Mouse (Mus musculus): ENCODE results near the gene Gldc.

Gene Gldc

DNA sequence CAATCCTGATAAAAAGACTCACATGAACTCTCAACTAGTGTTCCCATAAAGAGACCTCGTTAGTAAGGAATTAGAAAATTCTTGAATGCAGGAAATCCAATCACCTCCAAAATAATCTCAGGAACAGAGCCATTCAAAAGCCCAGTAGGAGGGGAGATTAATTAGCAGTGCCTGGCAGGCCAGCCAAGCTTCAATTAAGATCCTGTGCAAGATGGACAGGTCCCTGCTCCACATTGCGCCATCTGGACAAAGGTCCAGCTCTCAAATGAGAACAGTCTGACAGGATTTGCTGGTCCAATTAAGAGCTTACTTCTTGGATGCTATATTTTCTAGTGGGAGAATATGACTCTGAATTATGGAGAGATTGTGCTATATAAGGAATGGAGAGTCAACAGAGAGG is 15.2 kb downstream of the Gldc start:
- DNase-seq (ENCODE audit: extremely low read depth, insufficient read length, low spot score) = no peak

DNA sequence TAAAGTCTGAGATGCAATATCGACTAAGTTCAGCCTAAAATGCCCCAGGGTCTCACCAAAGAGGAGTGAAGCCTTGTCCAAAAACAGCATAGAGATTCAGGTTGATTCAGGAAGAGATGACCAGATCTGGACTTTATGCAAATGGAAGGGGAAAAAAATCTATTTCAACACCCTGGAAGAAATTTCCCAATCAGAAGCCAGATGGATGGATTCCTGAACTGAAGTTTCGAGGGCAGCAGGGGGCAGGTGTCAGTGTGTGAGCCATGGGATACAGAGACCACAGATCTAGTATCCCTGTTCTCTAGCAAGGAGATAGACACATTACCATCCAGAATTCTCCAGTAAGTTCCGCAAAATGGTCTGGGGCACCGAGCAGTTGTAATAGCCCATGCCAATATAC is 17.0 kb downstream of the Gldc start:
- no peak for DNase-seq (ENCODE audit: extremely low read depth, insufficient read length, low spot score)

DNA sequence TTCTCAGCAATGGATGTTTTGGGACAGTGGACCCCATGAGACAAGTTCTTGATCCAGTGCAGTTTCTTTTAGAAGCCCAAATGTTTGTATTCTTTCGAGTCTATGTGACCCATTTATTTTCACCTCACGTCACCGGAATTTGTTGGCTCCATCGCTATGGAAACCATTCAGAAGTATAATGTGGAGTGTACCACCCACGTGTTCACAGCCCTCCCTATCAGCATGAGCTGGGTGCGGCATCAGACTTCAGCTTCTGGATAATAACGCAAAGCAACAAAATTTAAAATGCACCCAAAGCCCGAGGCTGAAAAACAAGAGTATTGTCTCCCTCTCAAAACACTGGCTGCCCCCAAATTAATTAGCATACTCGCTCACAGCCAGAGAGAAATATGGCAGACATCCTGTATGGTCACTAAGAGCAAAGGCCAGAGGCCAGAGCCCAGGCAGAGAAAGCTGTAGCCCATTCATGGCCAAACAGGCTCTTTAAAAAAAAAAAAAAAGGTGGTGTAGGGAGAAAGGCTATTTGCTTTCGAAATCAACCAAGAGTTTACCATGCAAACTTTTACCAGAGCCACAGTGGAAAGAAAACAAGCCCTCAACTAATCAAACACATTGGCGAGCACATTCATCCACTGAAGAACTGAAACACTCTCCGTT is 18.1 kb downstream of the Gldc start:
- no peak for DNase-seq (ENCODE audit: extremely low read depth, insufficient read length, low spot score)

DNA sequence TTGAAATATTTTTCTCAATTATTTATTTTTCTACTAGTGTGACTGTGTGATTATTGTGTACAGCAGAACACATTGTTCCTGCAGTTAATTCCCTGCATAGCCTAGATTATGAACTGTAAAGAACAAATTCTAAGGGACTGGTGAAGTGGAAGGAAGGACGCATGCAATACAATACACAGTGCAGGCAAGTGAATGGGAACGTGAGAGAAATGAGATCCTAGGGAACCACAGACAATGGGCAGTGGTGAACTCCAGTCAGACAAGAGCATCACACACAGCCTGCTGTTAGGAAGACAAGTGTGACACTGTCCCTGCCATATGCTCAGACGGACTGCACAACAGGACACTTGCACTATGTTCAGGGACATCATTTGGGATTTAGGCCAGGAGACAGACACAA is 21.5 kb downstream of the Gldc start:
- no peak for DNase-seq (ENCODE audit: extremely low read depth, insufficient read length, low spot score)

DNA sequence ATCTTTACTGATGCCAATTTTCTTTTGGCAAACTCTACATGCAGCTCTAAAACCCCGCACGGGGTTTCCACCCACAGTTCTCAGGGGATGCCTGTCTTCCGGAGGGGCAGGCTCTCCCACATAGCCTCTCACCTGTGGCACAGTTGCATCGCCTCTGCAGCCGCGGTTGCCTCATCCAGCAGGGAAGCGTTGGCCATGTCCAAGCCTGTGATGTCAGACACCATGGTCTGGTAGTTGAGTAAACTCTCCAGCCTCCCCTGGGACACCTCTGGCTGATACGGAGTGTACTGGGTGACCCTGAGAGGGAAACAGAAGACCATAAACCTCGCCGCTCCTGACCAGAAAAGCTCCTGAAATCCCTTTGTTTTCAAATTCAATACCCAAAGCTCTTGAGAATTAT is 23.9 kb downstream of the Gldc start:
- no peak for DNase-seq (ENCODE audit: extremely low read depth, insufficient read length, low spot score)

DNA sequence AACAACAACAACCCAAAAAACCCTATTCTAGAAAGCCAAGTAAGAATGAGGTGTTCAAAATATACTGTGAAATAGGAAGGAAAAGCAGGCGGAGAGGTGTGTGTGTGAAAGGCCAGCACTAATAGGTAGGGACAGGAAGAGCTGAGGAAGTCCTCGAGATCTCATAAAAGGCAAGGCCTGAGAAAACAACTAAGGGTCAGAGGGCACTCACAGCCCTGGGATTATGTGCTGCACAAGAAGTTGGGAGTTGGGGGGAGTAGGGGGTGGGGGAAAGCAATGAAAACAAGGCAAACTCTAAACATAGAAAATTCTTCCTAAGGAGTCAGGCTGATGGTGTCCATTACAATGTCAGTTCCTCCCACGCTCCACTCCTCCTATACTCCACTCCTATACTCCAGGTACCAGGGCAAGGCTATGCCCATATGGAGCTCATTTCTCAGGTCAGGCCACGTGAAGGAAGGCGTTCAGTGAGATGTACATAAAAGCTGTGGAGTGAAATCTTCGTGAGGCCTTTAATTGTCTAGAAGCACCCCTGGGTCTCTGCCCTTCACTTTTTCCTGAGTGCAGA is 25.9 kb downstream of the Gldc start:
- DNase-seq (ENCODE audit: extremely low read depth, insufficient read length, low spot score) = no peak

DNA sequence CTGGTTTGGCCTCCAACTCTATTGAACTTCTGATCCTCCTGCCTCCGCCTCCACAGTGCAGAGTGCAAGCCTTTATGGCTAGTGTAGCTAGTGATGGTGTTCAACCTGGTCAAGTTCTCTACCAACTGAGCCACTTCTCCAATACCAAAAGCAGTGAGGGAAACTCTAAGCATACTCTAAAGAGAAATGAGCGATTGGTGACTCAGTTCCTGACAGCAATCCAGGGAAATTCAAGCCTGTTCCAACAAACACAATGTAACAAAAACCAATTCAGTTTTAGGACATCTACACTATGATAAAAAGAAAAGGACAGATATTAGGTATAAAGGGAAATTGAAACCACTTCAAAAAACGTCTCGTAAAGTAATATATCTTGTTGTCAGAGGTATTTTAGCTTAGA is 27.9 kb downstream of the Gldc start:
- DNase-seq (ENCODE audit: extremely low read depth, insufficient read length, low spot score) = no peak

DNA sequence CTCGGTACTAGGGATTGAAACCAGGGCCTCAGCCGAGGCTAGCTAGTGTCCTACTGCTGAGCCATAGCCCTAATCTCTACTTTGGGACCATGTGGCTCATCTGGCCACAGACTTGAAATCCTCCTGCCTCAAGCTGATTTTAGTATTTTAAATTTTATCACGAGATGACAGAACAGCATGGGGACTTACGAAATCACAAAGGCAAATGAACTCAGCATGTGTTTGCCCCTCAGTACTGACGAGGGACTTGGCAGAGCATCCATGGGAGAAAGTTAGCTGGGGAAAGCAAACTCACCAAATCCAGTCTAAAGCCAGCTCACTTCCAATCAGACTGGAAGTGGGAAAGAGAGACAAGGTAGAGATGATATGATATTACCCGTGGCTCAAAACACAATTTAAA is 28.5 kb downstream of the Gldc start:
- DNase-seq (ENCODE audit: extremely low read depth, insufficient read length, low spot score) = no peak

DNA sequence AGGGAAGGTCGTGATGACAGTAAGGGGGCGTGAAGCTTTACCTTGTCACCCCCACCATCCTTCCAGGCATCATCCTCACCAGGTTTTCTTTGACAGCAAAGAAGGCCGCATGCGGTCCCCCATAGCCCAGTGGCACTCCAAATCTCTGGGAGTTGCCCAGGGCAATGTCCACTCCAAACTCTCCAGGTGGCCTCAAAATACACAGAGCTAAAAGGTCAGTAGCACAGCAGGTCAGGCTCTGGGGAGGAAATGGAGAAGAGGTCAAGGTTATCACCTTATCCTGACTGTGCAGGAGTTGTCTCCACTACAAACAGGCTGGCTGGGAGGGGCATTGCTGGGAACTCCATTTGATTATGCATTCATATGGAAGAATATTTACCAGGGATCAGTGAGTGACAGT is 30.1 kb downstream of the Gldc start:
- DNase-seq (ENCODE audit: extremely low read depth, insufficient read length, low spot score) = no peak

DNA sequence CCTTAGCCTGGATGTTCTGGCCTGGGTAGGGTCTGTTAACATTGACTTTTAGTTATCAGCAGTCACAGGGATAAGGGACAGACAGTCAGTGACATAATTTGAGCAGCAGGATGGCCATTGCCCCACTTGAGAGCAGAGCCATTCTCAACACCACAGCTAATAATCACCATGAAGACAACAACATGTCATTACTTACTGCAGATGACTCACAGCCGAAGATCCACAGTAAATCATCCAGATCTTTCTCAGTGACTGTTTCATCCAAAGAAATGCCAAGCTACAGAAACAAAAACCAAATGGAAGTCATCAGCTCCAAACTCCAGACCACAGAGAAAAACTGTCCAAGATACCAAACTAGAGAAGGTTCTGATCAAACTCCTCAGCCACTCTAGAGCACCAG is 38.9 kb downstream of the Gldc start:
- no peak for DNase-seq (ENCODE audit: extremely low read depth, insufficient read length, low spot score)

DNA sequence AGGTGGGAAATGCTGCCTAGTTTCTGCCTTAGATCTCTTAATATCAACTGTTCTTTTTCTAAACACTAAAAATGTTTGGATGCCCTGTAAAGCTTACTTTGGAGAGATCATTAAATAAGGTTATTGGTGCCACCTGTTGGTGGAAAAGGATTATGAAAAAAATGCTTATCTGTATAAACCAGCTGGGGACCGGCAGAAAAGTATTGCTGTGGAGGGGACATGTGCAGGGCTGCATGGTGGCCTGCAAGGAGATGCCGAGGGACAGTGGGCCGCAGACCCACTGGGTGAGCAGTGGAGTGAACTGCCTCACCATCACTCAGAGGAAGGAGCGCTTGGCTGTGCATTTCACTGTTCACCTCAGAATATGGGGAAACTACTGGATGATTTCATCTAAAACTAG is 47.1 kb downstream of the Gldc start:
- peak; percentile 35 for DNase-seq (ENCODE audit: extremely low read depth, insufficient read length, low spot score)

DNA sequence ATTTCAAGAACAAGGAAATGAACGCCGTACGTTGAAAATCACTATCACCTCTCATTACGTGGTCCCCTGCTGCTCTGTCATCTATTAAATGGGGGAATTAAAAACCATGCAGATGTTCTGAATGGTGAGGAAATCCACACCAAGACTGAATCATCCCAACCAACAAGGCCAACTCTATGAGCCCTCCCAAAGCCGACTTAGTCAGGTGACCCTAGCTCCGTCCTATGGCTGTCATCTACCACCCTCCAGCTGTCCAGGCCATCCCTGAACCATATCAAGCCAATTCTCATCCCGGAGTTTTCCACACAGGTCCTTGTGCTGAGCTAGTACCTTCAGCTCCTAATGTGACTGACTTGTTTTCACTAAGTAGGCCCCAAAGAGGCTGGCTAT is 49.6 kb downstream of the Gldc start:
- DNase-seq (ENCODE audit: extremely low read depth, insufficient read length, low spot score) = no peak

DNA sequence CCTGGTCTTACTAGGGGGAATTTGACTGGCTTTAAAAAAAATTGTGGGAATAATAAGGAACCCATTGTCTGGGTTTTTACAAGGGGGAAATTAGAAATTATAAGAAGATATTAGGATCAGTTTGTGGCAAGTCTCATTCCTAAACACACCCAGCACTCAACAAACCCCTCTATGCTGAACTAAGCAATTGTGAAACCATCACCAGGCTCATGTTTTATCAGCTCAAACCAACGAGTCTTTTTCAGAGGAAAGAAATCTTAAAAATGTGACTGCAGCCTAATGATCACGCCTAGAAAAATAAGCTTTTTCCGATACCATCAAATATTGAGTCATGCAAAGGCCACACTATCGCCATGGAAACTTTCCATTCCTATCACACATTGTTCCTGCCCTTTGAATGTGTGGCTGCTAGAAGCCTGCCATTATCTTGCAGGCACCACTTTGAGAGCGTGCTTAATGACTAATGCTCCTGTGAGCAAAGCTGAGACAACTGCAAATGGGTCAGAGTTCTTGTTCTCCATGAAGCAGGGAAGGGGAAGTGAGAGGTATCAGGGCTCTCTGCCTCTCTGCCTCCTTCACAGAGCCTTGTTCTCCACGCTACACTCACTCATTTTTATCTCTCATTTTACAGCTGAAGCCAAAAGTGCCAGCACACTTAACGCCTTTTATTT is 50.1 kb downstream of the Gldc start:
- DNase-seq (ENCODE audit: extremely low read depth, insufficient read length, low spot score) = no peak

DNA sequence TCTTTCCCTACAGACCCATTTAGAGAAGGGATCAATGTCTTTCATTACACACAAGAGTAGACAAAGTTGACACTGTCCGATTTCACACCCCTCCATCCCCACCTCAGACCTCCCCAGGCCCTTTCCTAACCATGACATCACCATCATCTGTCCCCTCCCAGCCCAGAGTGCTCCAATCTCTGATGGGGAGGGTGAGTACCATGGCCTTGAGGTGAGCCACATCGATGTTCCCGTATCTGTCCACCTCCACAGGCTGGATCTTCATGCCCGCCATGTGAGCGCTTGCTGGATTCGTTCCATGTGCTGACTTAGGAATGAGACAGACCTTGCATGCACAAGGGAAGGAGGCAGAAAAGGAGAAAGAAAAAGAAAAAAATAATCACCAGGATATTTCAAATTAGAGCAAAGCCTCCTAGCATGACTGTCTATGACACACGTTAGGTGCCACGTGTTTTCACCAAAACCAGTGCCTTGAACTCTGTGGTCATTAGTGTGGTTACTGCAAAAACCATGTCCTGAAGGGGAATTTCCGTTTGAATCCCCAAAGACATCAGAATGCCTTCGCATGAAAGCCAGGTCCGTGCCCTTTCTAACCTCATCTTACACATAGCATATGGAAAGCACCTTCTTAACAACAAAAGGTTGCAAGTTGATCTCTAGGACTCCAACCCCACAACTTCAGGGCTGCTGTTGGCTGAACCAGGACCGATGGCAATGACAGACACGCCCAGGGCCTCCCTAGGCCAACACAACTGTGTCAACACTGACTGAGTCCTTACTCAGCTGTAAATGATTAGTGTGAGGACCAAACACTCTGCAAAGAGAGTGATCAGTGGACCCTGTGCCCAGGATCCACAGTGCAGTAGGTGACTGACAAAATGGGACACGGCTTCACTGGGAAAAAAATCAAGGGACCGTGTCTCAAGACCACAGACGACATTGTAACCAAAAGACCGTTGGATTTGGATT is 56.6 kb downstream of the Gldc start:
- DNase-seq (ENCODE audit: extremely low read depth, insufficient read length, low spot score) = peak; percentile 21

DNA sequence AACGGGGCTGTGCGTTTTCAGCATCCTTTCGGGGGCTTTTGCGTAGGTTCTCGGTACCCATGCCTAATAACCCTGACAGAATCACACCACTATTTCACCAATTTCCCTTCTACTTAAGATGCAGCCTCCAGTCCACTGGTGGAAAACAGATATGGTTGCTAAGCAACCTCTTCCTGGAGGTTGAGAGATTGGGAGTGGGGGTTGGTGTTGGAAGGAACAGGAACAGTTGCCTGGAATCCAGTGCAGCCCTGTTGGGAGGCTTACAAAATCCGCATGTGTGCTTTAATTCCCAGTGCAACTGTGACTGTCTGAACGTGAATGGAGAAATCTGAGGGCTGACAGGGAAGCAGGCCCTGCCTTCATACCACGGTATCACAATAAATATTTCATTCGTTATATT is 57.5 kb downstream of the Gldc start:
- DNase-seq (ENCODE audit: extremely low read depth, insufficient read length, low spot score) = no peak

DNA sequence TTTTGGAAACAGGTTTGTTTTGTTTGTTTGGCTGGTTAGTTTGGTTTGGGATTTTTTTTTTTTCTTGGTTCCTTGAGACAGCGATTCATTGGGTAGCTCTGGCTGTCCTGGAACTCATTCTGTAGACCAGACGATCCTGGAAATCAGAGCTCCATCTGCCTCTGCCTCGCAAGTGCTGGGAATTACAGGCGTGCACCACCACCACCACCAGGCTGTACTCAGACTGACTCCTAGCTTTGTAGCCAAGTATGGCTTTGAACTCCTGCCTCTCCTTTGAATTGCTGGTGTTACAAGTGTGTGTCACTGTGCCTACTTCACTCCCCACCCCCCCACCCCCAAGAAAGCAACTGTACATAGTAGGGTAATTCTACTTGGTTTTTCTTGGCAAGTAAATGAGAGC is 58.0 kb downstream of the Gldc start:
- no peak for DNase-seq (ENCODE audit: extremely low read depth, insufficient read length, low spot score)

DNA sequence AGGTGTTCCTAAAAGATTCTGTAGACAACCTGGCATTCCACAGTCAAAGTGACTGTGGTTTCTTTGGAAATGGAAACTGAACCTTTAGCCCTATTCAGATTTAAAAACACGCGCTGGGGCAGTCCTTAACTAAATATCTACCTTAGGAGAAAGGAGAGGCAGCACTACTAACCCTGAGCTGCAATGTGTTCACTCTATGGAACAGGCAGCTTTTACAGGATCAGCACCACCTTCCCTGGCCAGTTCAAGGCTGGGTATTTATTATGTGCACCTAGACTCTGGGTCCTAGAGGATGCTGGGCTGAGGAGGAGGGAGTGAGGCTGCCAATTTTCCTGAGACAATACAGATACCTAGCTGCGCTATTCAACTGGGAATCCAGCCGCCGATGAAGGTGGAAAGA is 59.6 kb downstream of the Gldc start:
- DNase-seq (ENCODE audit: extremely low read depth, insufficient read length, low spot score) = no peak

DNA sequence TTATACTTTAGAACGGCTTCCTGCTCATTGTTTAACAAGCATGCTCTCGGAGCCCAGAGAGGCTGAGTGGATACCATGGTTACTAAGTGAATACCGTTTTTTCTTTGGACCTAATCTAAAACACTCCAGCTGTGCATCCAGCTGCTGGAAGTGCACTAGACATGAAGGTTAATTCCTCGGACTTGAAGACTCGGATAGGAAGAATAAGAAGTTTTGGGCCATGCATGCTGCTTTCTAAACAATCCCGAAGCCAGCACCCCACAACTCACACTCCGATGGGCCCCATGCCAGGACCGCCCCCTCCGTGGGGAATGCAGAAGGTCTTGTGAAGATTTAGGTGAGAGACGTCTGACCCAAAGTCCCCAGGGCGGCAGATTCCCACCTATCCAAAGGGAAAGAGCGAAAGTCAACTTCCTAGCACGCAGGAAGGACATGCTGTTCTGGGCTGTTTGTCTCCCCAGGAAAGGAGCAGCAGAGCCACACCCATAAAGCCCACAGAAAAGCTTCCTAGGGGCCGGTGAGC is 60.2 kb downstream of the Gldc start:
- no peak for DNase-seq (ENCODE audit: extremely low read depth, insufficient read length, low spot score)

DNA sequence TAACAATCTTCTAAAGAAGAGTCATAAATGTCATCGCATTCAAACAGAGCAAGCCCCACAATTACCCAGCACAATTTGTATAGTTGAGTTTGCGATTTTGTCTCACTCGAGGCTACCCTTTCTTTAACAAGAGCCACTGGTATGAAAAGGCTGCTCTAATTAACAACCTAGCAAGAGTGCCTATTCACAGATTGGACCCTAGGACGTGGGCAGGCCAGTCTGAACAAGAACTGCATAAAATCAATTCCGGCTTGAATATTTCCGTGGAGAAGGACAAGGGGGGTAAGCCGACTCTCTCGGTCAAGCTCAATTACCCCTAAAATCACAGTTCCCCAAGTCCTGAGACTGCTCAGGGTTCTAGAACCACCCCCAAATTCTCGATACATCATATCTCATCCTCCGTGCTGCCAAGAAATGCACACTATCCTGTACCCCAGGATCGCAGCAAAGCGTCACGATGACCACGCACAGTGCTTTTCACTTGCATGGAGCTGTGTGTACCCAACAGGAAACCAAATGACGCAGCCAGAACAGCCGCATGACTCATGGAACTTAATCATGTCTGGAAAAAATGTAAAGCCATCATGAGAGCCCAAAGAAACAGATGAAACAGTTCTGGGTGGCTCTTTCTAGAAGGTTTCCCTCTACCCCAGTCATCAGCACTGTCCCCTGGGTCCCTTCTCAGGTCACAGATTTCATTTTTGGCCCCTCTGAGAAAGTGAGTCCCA is 62.1 kb downstream of the Gldc start:
- DNase-seq (ENCODE audit: extremely low read depth, insufficient read length, low spot score) = no peak

DNA sequence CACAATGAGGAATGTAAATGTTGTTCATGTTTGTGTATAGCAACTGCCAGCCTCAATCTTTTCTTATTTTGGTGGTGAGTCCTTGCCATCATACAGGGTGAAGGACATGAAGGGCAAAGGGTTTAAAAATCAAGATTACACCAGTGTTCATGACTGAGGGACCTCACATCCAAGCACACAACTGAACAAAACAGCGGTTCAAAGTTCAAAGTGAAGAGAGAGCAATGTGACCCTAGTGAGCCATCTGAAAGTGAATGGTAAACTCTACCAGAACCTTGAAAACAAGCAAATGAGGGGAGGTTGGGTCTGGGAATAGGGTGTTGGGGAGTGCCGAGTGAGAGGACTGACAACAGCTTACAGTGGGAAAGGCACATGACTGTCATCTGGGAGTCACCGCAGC is 63.8 kb downstream of the Gldc start:
- no peak for DNase-seq (ENCODE audit: extremely low read depth, insufficient read length, low spot score)
